Mouse (Mus musculus): Measurements from ENCODE around the gene Apoh.

Gene Apoh

GRCm38 (mm10) chr11:108384920-108385665 lies 41.9 kb downstream of the Apoh start:
- DNase-seq (ENCODE audit: low read depth), result no peak

DNA sequence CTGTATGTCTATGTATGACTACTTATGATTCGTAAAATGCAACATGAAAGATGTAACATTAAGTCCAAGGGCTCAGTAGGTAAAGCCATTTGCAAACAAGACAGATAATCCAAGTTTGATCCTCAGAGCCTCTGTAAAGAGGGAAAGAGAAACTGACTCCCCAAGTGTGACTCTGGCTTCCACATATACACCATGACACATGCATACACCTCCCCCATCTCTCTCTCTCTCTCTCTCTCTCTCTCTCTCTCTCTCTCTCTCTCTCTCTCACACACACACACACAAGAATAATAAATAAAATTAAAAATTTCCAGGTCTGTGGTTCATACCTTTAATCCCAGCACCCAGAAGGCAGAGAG lies 42.5 kb downstream of the Apoh start:
- DNase-seq (ENCODE audit: low read depth), result no peak

DNA sequence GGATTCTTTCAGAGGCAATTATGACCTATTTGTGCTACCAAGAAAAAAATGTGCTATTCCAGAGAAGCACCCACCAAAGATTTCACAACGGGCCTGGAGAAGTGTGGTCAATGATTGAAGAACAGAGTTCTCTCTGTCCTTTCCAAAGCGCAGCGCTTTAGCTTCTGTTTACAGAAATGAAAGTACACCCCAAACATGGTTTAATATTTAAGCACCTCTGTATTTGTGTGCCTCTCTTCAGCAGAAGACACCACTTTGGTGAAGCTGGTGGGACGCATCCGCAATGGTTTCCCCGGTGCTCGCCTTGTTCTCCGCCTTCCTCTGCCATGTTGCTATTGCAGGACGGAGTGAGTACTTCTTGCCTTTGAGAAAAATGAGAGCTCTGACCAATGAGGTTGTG lies 51.9 kb downstream of the Apoh start:
- no peak for DNase-seq (ENCODE audit: low read depth)

GRCm38 (mm10) chr11:108396076-108396829 lies 53.1 kb downstream of the Apoh start:
- no peak for DNase-seq (ENCODE audit: low read depth)

- no peak for DNase-seq (ENCODE audit: low read depth)
Measured at GRCm38 (mm10) chr11:108409876-108410644, 66.9 kb downstream of the Apoh start.

- DNase-seq (ENCODE audit: low read depth), result no peak
Measured at GRCm38 (mm10) chr11:108416360-108416759, 73.2 kb downstream of the Apoh start.

- DNase-seq (ENCODE audit: low read depth), result no peak
Measured at GRCm38 (mm10) chr11:108418540-108418939, 75.4 kb downstream of the Apoh start.

GRCm38 (mm10) chr11:108419242-108419641 lies 76.1 kb downstream of the Apoh start:
- DNase-seq (ENCODE audit: low read depth), result no peak

GRCm38 (mm10) chr11:108420751-108421150 lies 77.6 kb downstream of the Apoh start:
- no peak for DNase-seq (ENCODE audit: low read depth)

DNA sequence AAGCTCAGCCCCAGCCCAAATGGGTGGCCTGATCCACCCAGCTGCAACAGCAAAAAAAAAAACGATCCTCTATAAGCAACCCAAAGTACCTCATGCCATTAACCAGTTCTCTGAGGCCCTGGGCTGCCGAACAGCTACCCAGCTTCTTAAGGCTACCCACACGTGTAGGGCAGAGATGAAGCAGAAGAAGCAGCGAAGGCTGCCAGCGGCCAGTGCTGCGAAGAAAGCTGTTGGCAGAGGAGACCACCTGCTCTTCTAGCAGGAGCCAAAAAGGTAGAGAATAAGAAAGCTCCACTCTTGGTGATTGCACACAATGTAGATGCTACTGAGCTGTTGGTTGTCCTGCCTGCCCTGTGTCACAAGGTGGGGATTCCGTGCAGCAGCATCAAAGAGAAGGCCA lies 80.1 kb downstream of the Apoh start:
- DNase-seq (ENCODE audit: low read depth), result no peak

DNA sequence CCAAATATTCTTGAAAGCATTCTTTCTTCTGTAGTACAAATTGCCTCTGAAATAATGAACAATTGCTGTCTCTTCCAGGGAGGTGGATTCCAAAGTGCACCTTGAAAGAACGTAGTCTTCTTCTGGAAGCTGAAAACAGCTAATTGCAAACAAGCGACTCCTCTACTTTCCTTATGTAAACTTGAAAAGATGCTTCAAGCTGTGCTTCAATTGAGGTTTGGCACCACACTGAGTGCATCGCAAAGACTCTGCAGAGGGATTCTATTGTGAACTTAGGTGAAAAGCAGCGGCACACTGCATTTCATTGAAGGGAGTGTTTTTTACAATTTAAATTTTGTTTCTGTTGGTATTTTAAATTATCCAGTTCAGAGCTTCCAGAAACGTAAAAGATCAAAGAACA lies 81.0 kb downstream of the Apoh start:
- DNase-seq (ENCODE audit: low read depth), result no peak

DNA sequence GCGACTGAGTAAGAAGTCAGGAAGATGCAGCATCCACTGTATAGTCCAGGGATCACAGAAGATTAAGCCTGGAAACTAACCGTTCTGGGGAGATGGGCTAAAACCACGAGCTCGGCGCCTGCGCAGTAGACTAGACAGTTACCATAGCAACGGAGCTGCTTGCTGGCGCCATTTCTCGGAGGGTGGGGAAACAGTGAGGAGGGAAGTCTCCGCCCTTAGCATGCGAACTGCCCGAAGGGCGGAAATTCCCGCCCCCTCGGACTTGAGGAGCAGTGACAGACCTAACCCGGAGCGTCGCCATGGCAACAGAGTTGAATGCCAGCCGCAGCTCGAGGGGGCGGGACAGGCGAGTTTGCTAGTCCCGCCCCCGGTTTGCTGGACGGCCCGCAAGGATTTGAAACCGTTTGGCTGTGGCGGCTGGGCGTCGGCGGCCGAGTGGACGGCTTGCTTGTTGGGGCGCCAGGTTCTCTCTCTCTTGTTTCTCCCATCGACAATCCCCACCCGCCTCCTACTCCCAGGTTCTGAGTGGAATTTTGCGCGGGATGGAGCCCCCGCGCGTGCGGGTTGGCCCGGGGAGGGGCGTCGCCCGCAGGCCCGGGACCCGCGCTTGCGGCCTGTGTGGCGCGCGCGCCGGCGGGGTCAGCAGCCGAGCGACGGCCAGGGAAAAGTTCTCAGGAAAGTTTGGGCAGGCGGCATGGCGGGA lies 81.9 kb downstream of the Apoh start, which contains the start of gene Cep112:
Gene Cep112, plus strand, starts transcription at position 304 of the 703 bp plus-strand sequence.
- DNase-seq (ENCODE audit: low read depth), result peak; percentile 96

DNA sequence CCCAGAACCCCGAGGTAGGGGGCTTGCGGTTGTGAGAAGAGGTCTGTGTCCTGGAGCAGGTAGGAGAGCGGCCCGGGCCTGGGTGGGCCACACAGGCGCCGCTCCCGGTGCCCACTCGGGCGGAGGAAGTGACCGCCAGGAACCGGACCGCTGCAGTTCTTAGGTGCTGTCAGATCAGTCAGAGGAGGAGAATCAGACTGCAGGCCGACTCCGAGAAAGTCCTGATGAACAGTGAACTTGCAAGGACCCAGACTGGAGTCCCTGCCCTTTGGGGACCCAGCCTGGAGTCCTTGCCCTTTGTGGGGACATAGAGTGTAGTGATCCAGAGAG lies 82.4 kb downstream of the Apoh start:
- no peak for DNase-seq (ENCODE audit: low read depth)

- DNase-seq (ENCODE audit: low read depth), result no peak
Measured at GRCm38 (mm10) chr11:108426086-108426485, 82.9 kb downstream of the Apoh start.

DNA sequence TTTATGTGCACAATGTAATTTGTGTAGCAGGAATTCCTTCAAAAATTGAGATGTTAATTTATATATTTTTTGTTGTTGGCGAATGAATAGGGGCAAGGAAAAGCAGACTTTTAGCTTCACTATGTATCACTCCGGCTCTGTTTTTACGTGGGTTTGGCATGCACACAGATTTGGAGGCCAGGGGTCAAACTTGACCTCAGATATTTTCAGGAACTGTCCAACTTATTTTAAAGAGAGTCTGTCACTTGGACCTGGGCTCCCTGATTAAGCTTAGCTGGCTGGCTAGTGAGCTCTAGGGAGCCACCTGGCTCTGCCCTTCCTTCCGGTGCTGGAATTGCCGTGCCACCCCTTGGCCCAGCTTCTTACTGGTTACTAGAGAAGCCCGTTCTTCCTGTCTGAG lies 84.0 kb downstream of the Apoh start:
- no peak for DNase-seq (ENCODE audit: low read depth)

- no peak for DNase-seq (ENCODE audit: low read depth)
Measured at GRCm38 (mm10) chr11:108429076-108429475, 85.9 kb downstream of the Apoh start.

- DNase-seq (ENCODE audit: low read depth), result no peak
Measured at GRCm38 (mm10) chr11:108443893-108444563, 100.9 kb downstream of the Apoh start.

DNA sequence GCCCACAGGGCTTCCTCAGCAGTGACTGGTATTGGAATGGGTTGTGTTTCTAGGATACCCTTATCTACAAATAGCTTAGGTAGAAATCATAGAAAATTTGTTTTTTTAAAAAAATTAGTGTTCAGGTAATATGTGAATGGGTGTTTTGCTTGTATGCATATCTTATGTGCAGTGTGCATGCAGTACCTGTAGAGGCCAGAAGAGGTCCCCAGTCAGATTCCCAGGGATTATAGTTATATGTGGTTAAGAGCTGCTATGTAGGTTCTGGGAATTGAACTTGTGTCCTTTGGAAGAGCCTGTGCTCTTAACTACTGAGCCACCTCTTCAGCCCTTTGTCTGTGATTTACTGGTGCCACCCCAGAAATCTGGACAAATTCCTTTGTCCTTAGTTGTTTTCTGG lies 104.0 kb downstream of the Apoh start:
- DNase-seq (ENCODE audit: low read depth), result no peak

- peak; percentile 55 for DNase-seq (ENCODE audit: low read depth)
Measured at GRCm38 (mm10) chr11:108449811-108450210, 106.7 kb downstream of the Apoh start.

GRCm38 (mm10) chr11:108459599-108459998 lies 116.4 kb downstream of the Apoh start:
- DNase-seq (ENCODE audit: low read depth), result no peak
